Mouse (Mus musculus): ENCODE measurements around the gene Bzw2. TPM values are rescaled to one million over a fixed set of nuclear protein-coding genes. Genes with fewer than 3 reads are reported as not detected.

Gene Bzw2
- polyA plus RNA-seq, 1 experiment = 11.1 TPM

DNA sequence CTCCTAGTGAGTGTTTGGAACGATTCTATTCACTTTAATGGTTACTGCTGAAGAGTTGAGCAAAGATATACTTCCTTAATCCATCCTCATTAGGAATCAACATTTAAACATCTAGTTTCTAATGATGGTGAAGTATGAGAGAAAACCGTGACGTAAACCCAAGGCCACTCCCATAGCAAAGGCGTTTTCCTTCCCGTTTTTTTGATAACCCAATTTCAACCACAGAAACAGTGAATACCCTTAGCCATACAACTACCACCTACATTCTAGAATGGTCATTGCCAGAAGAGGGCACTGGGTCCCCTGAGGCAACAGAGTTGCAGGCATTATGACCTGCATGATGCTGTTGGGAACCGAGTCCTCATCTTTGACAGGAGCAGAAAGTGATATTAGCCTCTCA, 40.7 kb downstream of the Bzw2 start:
- WGBS = 87% methylated on average over 6 of the region's 6 CpGs
- DNase-seq = no peak
- TF ChIP-seq POLR2A (IDR thresholded peaks at IDR 0.05; ENCODE audit: borderline replicate concordance, extremely low read depth, low read depth, low read length) (no peak), CTCF (IDR thresholded peaks at IDR 0.05; ENCODE audit: insufficient read depth, low read length) (no peak)
- H3K4me1 ChIP-seq (ENCODE audit: control insufficient read depth, insufficient read depth, low read length) = no peaks in the 10 kb centered on the region
- no peak overlapping the region for H3K4me3 ChIP-seq (replicated peaks; ENCODE audit: extremely low read depth, low read depth, low read length)

DNA sequence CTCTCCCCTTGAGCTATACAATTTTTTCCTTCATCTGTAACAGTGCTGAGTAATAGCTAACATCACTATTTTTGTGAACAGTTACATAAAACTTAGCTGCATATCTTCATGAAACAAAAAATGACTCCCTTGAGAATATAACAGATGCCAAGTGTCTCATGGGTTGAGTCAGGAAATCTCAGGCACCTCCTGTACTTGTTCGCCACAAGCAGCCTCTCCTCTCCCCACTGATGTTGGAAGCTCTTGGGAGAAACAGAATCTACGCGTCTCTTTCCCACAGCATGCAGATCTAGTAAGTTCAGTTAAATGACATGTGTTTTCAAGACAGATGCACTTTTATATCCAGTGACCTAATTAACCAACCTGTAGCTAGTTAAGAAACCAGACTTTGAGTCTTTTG, 45.8 kb downstream of the Bzw2 start:
- H3K4me1 ChIP-seq (ENCODE audit: control insufficient read depth, insufficient read depth, low read length) = no peaks in the 10 kb centered on the region
- no peak for DNase-seq
- 84% methylated on average over 3 of the region's 3 CpGs for WGBS
- TF ChIP-seq CTCF (IDR thresholded peaks at IDR 0.05; ENCODE audit: insufficient read depth, low read length) (no peak), POLR2A (IDR thresholded peaks at IDR 0.05; ENCODE audit: borderline replicate concordance, extremely low read depth, low read depth, low read length) (no peak)
- H3K4me3 ChIP-seq (replicated peaks; ENCODE audit: extremely low read depth, low read depth, low read length) = no peak overlapping the region

DNA sequence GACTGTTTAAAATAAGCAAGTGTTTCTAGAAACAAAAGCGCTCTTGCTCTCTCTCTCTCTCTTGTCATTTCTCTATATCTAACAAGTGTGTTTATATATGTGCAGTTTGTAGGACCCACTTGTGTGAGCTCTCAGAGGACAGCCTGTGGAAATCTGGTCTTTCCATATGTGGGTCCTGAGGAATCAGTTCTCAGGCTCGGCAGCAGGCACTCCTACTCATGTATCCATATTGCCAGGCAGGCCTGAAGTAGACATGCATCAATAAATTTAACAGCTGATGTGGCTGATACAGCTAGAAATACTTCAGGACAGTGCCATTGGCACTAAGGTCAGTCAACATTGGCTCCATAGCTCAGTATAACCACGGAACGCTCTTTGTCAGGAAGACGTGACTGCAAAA, 46.8 kb downstream of the Bzw2 start:
- Histone ChIP-seq H3K4me1 (ENCODE audit: control insufficient read depth, insufficient read depth, low read length) (no peaks in the 10 kb centered on the region), H3K4me3 (replicated peaks; ENCODE audit: extremely low read depth, low read depth, low read length) (no peak overlapping the region)
- no peak for DNase-seq
- WGBS = 89% methylated on average over 5 of the region's 5 CpGs
- TF ChIP-seq POLR2A (IDR thresholded peaks at IDR 0.05; ENCODE audit: borderline replicate concordance, extremely low read depth, low read depth, low read length) (no peak), CTCF (IDR thresholded peaks at IDR 0.05; ENCODE audit: insufficient read depth, low read length) (no peak)

DNA sequence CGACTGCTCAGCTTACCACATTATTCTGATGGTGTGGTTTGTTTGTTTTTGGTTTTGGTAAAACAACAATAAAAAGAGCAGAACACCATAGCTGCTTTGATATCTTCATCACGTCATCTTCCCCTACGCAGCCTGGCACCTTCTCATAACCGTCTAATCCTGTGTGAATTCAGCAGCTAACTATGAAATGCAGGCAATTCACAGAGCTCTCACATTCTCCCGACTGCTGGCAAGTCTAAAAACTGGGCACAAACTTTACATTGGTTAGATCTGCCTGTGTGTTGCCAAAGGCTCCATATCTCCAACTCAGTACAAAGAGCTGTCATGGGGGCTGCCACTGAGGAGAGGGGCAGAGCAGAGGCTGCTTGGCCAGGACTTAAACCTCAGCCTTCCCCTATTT, 47.4 kb downstream of the Bzw2 start:
- TF ChIP-seq CTCF (IDR thresholded peaks at IDR 0.05; ENCODE audit: insufficient read depth, low read length) = no peak
- TF ChIP-seq POLR2A (IDR thresholded peaks at IDR 0.05; ENCODE audit: borderline replicate concordance, extremely low read depth, low read depth, low read length) = no peak
- DNase-seq = no peak
- 91% methylated on average over 5 of the region's 5 CpGs for WGBS
- Histone ChIP-seq H3K4me3 (replicated peaks; ENCODE audit: extremely low read depth, low read depth, low read length) (no peak overlapping the region), H3K4me1 (ENCODE audit: control insufficient read depth, insufficient read depth, low read length) (no peaks in the 10 kb centered on the region)

DNA sequence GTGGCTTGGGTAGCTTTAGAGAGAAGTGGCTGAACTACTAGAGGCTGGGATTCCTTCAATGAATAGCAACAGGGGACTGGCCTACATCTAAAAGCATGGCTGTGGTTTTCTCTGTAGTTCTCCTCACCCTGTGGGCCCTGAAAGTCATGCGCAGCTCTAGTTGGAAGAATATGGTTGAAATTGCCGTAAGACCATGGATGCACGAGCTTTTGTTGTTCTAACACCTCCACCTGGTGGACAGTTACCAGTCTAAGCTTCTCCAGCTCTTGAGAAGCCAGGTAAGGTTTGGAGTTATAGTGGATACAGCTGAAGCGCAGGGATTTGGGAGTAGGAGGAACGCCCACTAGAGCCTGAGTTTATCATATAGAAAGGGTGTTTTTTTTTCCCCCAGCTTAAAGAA, 49.4 kb downstream of the Bzw2 start:
- Histone ChIP-seq H3K4me1 (ENCODE audit: control insufficient read depth, insufficient read depth, low read length) (no peaks in the 10 kb centered on the region), H3K4me3 (replicated peaks; ENCODE audit: extremely low read depth, low read depth, low read length) (no peak overlapping the region)
- 87% methylated on average over 5 of the region's 5 CpGs for WGBS
- no peak for TF ChIP-seq POLR2A (IDR thresholded peaks at IDR 0.05; ENCODE audit: borderline replicate concordance, extremely low read depth, low read depth, low read length)
- TF ChIP-seq CTCF (IDR thresholded peaks at IDR 0.05; ENCODE audit: insufficient read depth, low read length) = no peak
- DNase-seq = no peak

DNA sequence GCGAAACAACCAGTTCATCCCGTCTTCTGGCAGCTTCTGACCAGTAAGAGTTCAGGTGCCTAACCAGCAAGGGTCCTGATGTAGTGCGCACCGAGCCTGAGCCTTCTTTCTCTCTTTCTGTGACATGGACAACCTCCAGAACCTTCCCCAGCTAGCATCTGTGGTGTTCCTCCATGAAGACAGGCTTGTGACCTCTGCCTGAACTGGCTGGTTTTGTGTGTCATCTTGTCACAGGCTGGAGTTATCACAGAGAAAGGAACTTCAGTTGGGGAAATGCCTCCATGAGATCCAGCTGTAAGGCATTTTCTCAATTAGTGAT, 54.3 kb downstream of the Bzw2 start:
- DNase-seq = no peak
- no peak overlapping the region for H3K4me3 ChIP-seq (replicated peaks; ENCODE audit: extremely low read depth, low read depth, low read length)
- no peaks in the 10 kb centered on the region for H3K4me1 ChIP-seq (ENCODE audit: control insufficient read depth, insufficient read depth, low read length)
- TF ChIP-seq CTCF (IDR thresholded peaks at IDR 0.05; ENCODE audit: insufficient read depth, low read length) (no peak), POLR2A (IDR thresholded peaks at IDR 0.05; ENCODE audit: borderline replicate concordance, extremely low read depth, low read depth, low read length) (no peak)
- WGBS = 94% methylated on average over 4 of the region's 4 CpGs

DNA sequence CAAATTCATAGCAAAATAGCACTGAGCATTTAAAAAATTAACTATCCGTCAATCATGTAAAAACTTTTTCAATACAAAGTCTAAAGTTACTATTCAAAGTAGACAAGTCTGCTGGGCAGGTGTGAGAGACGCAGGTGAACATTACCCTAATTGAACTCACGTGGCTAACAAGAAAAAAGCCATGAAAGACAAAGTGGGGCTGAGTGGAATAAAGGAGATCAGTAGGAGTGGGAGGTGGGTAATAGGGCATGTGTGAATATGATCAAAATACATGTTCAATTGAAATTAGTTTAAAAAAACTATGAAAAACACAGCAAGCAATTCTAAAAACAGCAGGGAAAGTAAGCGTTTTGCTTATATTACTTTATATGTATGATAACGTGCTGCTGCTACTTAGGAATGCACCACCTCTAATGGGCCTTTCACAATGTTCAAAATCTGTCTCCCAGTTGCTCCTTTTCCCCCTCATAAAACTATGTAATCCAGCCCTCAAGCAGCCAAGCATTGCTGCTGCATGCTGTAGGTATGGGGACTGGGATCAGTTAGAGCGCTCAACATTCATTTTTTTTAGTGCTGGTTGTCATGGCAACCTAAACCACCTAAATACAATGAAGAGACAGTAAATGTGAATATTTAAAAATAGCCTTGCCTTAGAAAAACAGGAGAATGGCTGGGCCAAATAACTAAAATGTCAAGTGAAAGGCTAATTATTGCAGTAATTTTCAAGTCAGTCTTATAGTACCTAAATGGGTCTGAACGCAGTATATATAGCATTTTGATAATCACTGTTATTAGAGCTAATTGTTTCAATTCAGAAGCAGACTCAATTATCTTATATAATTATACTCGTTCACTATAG, 54.9 kb downstream of the Bzw2 start:
- WGBS = 98% methylated on average over 8 of the region's 8 CpGs
- no peak overlapping the region for H3K4me3 ChIP-seq (replicated peaks; ENCODE audit: extremely low read depth, low read depth, low read length)

DNA sequence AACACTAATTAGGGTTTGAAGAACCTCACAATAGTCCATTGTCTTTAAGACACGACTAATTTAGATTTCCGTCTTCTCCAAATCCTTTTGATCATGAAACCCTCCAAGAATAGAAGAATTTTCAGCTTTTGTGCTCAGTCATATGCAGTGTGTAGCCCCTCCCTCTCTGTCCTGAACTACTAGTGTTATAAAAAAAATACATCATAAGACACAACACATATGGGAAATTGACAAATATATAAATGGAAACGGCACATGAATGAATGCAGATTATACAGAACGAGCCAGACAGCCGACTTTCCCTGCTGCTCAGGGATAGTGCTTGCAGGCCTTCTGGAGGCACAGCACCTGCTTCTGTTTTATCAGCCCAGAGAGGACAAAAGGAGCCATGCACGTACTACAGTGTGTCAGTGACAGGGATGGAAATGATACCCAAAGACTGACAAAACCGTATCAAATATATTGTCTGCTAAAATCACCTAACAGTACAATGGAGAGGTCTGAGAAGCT, 62.5 kb downstream of the Bzw2 start:
- WGBS = 83% methylated on average over 7 of the region's 7 CpGs
- H3K4me3 ChIP-seq (replicated peaks; ENCODE audit: extremely low read depth, low read depth, low read length) = no peak overlapping the region
- TF ChIP-seq POLR2A (IDR thresholded peaks at IDR 0.05; ENCODE audit: borderline replicate concordance, extremely low read depth, low read depth, low read length) (no peak), CTCF (IDR thresholded peaks at IDR 0.05; ENCODE audit: insufficient read depth, low read length) (no peak)
- H3K4me1 ChIP-seq (ENCODE audit: control insufficient read depth, insufficient read depth, low read length) = no peaks in the 10 kb centered on the region
- no peak for DNase-seq

More for the DNA sequence above, 54.9 kb downstream of the Bzw2 start:
- TF ChIP-seq CTCF (IDR thresholded peaks at IDR 0.05; ENCODE audit: insufficient read depth, low read length) (no peak), POLR2A (IDR thresholded peaks at IDR 0.05; ENCODE audit: borderline replicate concordance, extremely low read depth, low read depth, low read length) (no peak)
- DNase-seq = no peak
- no peaks in the 10 kb centered on the region for H3K4me1 ChIP-seq (ENCODE audit: control insufficient read depth, insufficient read depth, low read length)

DNA sequence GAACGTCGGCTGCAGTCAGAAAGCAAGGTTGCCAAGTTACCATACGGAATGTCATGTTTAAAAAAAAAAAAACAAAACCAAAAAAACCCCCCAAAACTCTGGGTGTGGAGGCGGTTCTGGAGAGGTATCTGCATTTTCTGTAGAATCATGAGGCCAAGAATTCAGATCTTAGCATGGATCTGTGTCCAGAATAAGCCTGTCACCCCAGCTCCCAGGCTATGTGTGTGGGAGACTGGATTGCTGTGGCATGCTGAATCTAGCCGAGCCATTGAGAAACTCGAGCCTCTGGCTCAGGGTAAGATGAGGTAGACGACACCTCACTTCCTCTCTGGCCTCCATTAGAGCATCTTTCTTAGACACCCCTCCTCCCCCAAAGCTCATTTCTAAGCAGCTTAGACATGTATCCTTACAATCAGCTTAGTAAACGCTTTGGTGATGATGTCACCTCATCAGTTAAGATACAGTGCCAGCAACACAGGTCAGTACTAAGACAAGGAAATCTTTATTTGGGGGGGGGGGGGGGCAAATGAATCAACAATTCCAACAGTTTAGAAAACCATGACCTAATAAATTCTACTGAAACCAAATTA, 64.7 kb downstream of the Bzw2 start:
- Histone ChIP-seq H3K4me1 (ENCODE audit: control insufficient read depth, insufficient read depth, low read length) (no peaks in the 10 kb centered on the region), H3K4me3 (replicated peaks; ENCODE audit: extremely low read depth, low read depth, low read length) (no peak overlapping the region)
- 78% methylated on average over 8 of the region's 8 CpGs for WGBS
- TF ChIP-seq POLR2A (IDR thresholded peaks at IDR 0.05; ENCODE audit: borderline replicate concordance, extremely low read depth, low read depth, low read length) = no peak
- TF ChIP-seq CTCF (IDR thresholded peaks at IDR 0.05; ENCODE audit: insufficient read depth, low read length) = no peak
- DNase-seq = no peak

DNA sequence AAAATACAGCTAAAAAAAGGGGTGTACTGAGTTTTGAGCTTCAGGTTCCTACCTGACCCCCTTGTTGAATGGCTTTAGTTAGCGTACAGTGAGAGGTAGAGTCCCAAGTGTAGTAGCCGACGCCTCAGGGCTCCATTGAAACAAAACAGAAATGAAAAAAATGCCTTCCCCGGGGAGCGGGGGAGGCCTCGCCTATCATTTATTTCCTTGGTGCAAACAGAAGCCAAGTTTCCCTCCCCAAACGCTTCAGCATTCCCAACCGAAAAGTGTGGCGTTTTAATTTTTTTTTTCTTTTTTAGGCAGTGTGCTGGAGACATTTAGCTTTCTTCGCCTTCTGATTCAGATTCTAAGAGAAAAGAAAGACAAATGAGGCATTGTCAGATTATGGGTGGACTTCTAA, 65.9 kb downstream of the Bzw2 start:
- no peak overlapping the region for H3K4me3 ChIP-seq (replicated peaks; ENCODE audit: extremely low read depth, low read depth, low read length)
- WGBS = 91% methylated on average over 10 of the region's 10 CpGs
- no peak for DNase-seq
- no peaks in the 10 kb centered on the region for H3K4me1 ChIP-seq (ENCODE audit: control insufficient read depth, insufficient read depth, low read length)
- TF ChIP-seq CTCF (IDR thresholded peaks at IDR 0.05; ENCODE audit: insufficient read depth, low read length) = no peak
- no peak for TF ChIP-seq POLR2A (IDR thresholded peaks at IDR 0.05; ENCODE audit: borderline replicate concordance, extremely low read depth, low read depth, low read length)

Measured in lung, adult 2 months (tissue).